Mouse (Mus musculus) thymus, postnatal 0 days (tissue): ENCODE data around the gene Slc12a8. TPM values are rescaled to one million over a fixed set of nuclear protein-coding genes. Genes with fewer than 3 reads are reported as not detected.
A peak's percentile ranks its signal among the peaks of the same experiment; 100 is the strongest.

ENCODE experiments used
- DNase-seq: peaks from one replicate; pipeline ENCODE4 v3.0.0-alpha.2; 2015; ENCODE audit warnings: low spot score
- polyA plus RNA-seq: library from polyadenylated mRNA; unstranded; fragments of >200 nt; fragmentation: Nextera tagmentation; extraction: Ambion mirVana; gene quantifications from 2 replicates; pipeline ENCODE4 v1.2.1, GENCODE M21; 2015

Slc12a8 gene
- polyA plus RNA-seq, 1 experiment from 2014 or later, result 0.48 TPM

GRCm38 (mm10) chr16:33582495-33582894, 65.4 kb downstream of the Slc12a8 start:
- DNase-seq, result no peak

GRCm38 (mm10) chr16:33583333-33583732, 66.2 kb downstream of the Slc12a8 start:
- DNase-seq, result no peak

- peak; percentile 43 for DNase-seq
These were observed 66.8 kb downstream of the Slc12a8 start for GRCm38 (mm10) chr16:33583881-33584454.

GRCm38 (mm10) chr16:33584455-33585082, 67.4 kb downstream of the Slc12a8 start:
- peak; percentile 63 for DNase-seq

- DNase-seq, result no peak
These were observed 67.9 kb downstream of the Slc12a8 start for GRCm38 (mm10) chr16:33585083-33585460.

- no peak for DNase-seq
These were observed 70.4 kb downstream of the Slc12a8 start for GRCm38 (mm10) chr16:33587283-33588127.

GRCm38 (mm10) chr16:33588845-33589244, 71.7 kb downstream of the Slc12a8 start:
- DNase-seq, result no peak

- DNase-seq, result no peak
These were observed 73.3 kb downstream of the Slc12a8 start for GRCm38 (mm10) chr16:33590438-33590837.

- DNase-seq, result peak; percentile 6
These were observed 74.4 kb downstream of the Slc12a8 start for GRCm38 (mm10) chr16:33591390-33592067.

GRCm38 (mm10) chr16:33592286-33592685, 75.2 kb downstream of the Slc12a8 start:
- no peak for DNase-seq

GRCm38 (mm10) chr16:33593467-33593866, 76.3 kb downstream of the Slc12a8 start:
- DNase-seq, result no peak

- DNase-seq, result no peak
These were observed 77.1 kb downstream of the Slc12a8 start for GRCm38 (mm10) chr16:33594037-33594771.

- DNase-seq, result no peak
These were observed 78.2 kb downstream of the Slc12a8 start for GRCm38 (mm10) chr16:33595235-33595769.

GRCm38 (mm10) chr16:33596213-33596612, 79.1 kb downstream of the Slc12a8 start:
- no peak for DNase-seq

- peak; percentile 54 for DNase-seq
These were observed 83.1 kb downstream of the Slc12a8 start for GRCm38 (mm10) chr16:33600216-33600615.

- DNase-seq, result no peak
These were observed 84.2 kb downstream of the Slc12a8 start for GRCm38 (mm10) chr16:33601299-33601698.

- no peak for DNase-seq
These were observed 88.8 kb downstream of the Slc12a8 start for GRCm38 (mm10) chr16:33605647-33606596.

GRCm38 (mm10) chr16:33606691-33607532, 89.8 kb downstream of the Slc12a8 start:
- no peak for DNase-seq

- DNase-seq, result no peak
These were observed 92.4 kb downstream of the Slc12a8 start for GRCm38 (mm10) chr16:33609554-33609953.
